Mouse (Mus musculus): ENCODE measurements at regions not wholly inside any gene's neighbourhood (a gene's known extent, or its start where the extent isn't known, plus 50 kb on each side); places are given as distances from the start of the nearest gene placed in this dataset.

DNA sequence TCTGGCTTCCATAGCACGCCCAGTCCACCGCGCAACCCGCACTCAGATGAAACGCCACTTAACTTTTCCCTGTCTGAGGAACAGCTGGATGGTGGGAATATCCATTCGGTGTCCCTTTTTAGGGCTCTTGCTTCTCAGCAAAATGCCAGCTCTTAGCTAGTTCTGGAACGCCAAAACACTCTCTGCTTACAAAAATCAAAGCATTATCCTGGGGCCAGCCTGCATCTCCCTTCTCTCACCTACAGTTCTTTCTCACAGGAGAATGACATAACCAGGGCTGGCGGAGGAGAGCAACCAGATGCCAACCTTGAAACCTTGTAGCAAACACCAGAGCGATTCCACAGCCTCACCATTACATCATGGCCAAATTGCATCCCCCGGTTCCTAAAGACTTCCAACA lies 236.4 kb upstream of the Kazn start:
- peak overlapping the region; percentile 36 for H3K4me3 ChIP-seq
- H3K9me3 ChIP-seq: no peaks in the 10 kb centered on the region
- DNase-seq (ENCODE audit: extremely low spot score, low spot score): no peak
- no peak overlapping the region for H3K27ac ChIP-seq
- H3K27me3 ChIP-seq (ENCODE audit: poor library complexity, severe bottlenecking): peaks cover 12% of the 10 kb centered on the region; the same call in 1 of the 2 replicates
- H3K36me3 ChIP-seq (replicated peaks): peaks cover 8% of the 10 kb centered on the region; the same call in 1 of the 2 replicates
- WGBS: 89% methylated on average over 10 of the region's 10 CpGs
- peaks cover 31% of the 10 kb centered on the region for H3K4me1 ChIP-seq

DNA sequence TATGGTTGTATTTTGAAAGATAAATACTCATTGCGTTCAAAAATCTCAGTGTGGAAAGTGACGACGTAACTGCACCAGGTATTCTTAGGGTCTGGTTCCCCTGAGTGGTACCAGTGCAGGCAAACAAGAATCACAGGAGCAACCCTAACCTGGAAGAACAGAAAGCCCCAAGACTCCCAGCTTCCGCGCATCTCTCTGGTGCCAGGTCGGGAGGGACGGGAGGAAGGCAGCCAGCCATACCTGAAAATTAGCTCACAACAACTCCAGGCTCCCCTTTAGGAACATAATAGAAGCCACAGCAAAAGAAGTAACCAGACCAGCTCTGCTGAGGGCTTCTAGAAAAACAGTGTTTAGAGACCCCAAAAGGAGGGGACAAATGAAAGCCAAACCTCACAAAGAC lies 235.4 kb upstream of the Kazn start:
- Histone ChIP-seq H3K9me3 (no peaks in the 10 kb centered on the region), H3K4me1 (peaks cover 34% of the 10 kb centered on the region), H3K4me3 (no peak overlapping the region), H3K27me3 (ENCODE audit: poor library complexity, severe bottlenecking) (peaks cover 12% of the 10 kb centered on the region; the same call in 1 of the 2 replicates), H3K27ac (no peak overlapping the region), H3K36me3 (replicated peaks) (peaks cover 8% of the 10 kb centered on the region; the same call in 1 of the 2 replicates)
- no peak for DNase-seq (ENCODE audit: extremely low spot score, low spot score)
- WGBS: 84% methylated on average over 7 of the region's 7 CpGs

DNA sequence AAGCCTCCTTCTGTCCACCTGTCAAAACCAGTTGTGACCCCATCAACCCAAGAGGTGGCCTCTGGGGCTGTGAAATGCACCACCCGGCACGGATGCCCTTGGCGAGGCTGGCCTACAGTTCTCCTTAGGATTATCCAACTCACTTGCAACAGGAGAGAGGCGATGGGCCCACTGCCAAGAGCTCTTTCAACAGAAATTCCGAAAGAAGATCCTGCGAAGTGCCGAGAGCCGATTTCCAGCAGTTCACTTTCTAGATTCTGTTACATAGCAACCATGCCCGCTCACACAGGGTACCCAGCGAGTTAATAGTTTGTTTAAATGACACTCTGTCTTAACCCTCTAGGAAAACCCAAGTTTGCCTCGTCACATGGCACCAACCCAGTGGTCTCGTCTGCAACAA lies 234.8 kb upstream of the Kazn start:
- no peak for DNase-seq (ENCODE audit: extremely low spot score, low spot score)
- Histone ChIP-seq H3K27ac (no peak overlapping the region), H3K27me3 (ENCODE audit: poor library complexity, severe bottlenecking) (peaks cover 12% of the 10 kb centered on the region; the same call in 1 of the 2 replicates), H3K4me1 (peaks cover 34% of the 10 kb centered on the region), H3K36me3 (replicated peaks) (peaks cover 8% of the 10 kb centered on the region; the same call in 1 of the 2 replicates), H3K9me3 (no peaks in the 10 kb centered on the region), H3K4me3 (no peak overlapping the region)
- WGBS: 87% methylated on average over 12 of the region's 12 CpGs

DNA sequence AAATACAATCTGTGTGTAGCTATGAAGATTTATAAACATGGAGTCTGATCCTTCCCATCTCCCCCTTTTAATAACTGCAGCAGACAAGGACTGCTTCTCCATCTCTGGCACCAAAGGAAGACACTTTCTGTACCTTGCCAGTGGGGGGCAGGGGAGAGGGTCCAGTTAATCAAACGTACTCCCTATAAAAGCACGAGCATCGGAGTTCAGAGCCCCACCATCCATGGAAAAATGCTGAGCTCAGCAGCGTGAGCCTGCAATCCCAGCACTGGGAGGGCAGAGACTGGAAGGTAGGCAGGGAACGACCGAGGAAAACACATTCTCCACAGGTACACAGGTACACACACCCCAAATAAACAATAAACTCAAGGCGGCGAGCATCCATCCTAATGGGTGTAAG lies 234.1 kb upstream of the Kazn start:
- H3K9me3 ChIP-seq: no peaks in the 10 kb centered on the region
- peaks cover 12% of the 10 kb centered on the region; the same call in 1 of the 2 replicates for H3K27me3 ChIP-seq (ENCODE audit: poor library complexity, severe bottlenecking)
- peaks cover 12% of the 10 kb centered on the region; the same call in 1 of the 2 replicates for H3K36me3 ChIP-seq (replicated peaks)
- DNase-seq (ENCODE audit: extremely low spot score, low spot score): no peak
- 84% methylated on average over 8 of the region's 8 CpGs for WGBS
- H3K4me3 ChIP-seq: no peak overlapping the region
- no peak overlapping the region for H3K27ac ChIP-seq
- peaks cover 34% of the 10 kb centered on the region for H3K4me1 ChIP-seq

DNA sequence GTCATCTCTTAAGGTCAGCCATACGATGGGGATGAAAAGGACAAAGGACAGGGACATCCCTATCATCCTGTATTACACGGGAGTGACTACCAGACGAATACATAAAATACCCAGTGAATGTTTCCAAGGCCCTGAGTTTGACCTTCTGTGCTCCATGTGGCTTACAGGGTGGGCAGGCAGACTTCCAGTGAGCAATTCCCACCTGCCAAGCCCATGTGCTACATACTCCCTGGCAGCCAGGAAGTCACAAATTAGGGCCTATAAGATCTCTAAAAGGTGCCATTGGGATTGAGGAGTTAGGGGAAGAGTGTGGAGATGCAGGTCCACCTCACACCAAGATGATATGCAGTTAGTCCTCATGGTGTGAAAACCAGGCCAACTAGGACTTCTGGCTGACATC lies 233.1 kb upstream of the Kazn start:
- WGBS: 91% methylated on average over 3 of the region's 3 CpGs
- Histone ChIP-seq H3K36me3 (replicated peaks) (peaks cover 14% of the 10 kb centered on the region; the same call in 1 of the 2 replicates), H3K27me3 (ENCODE audit: poor library complexity, severe bottlenecking) (peaks cover 12% of the 10 kb centered on the region; the same call in 1 of the 2 replicates), H3K9me3 (no peaks in the 10 kb centered on the region), H3K4me1 (peaks cover 37% of the 10 kb centered on the region), H3K27ac (no peak overlapping the region), H3K4me3 (no peak overlapping the region)
- DNase-seq (ENCODE audit: extremely low spot score, low spot score): no peak

DNA sequence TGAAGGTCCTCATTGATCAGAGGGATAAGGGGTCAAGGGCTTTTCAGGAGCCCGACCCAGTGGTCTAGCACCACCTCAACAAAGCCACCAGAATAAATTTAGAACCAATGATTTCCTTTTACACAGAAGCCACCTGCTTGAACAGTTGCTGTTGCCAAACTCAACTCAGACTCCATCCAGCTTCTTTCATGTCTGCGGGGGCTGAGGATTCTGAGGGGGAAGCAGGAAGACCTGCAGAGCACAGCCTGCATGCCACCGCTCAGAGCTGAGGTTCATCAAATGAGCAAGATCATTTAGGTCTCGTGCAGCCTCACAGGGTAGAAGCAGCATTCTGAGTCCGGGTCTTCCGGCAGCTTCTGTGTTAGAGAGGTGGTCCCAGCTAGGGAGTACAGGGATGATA lies 231.6 kb upstream of the Kazn start:
- 92% methylated on average over 6 of the region's 6 CpGs for WGBS
- H3K27me3 ChIP-seq (ENCODE audit: poor library complexity, severe bottlenecking): peaks cover 12% of the 10 kb centered on the region; the same call in 1 of the 2 replicates
- H3K27ac ChIP-seq: no peak overlapping the region
- DNase-seq (ENCODE audit: extremely low spot score, low spot score): no peak
- H3K4me1 ChIP-seq: peaks cover 35% of the 10 kb centered on the region
- no peak overlapping the region for H3K4me3 ChIP-seq
- no peaks in the 10 kb centered on the region for H3K9me3 ChIP-seq
- H3K36me3 ChIP-seq (replicated peaks): peaks cover 21% of the 10 kb centered on the region

DNA sequence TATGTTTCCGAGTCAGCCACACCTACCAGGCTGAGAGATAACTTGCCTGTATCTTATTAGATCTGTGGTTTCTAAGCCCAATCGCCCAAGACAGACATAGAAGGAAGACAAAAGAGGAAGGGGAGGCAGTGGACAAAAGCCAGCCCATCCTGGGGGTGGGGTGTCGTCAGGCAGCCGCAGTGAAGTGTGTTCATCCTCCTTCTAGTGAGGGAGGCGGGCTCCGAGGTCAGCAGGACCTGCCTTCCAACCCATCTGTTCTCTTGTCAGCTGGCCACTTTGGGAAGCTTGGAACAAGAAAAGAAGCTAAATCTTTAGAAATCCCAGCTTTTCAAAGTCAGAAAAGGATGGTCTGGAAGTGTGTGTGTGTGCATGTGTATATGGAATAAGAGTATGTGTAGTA lies 228.7 kb upstream of the Kazn start:
- 74% methylated on average over 6 of the region's 6 CpGs for WGBS
- Histone ChIP-seq H3K9me3 (no peaks in the 10 kb centered on the region), H3K27ac (no peak overlapping the region), H3K4me3 (no peak overlapping the region), H3K27me3 (ENCODE audit: poor library complexity, severe bottlenecking) (no peaks in the 10 kb centered on the region), H3K36me3 (replicated peaks) (peaks cover 39% of the 10 kb centered on the region), H3K4me1 (0 out of 2 replicates have a peak, but pooled peaks cover 7% of the 10 kb centered on the region)
- DNase-seq (ENCODE audit: extremely low spot score, low spot score): no peak

DNA sequence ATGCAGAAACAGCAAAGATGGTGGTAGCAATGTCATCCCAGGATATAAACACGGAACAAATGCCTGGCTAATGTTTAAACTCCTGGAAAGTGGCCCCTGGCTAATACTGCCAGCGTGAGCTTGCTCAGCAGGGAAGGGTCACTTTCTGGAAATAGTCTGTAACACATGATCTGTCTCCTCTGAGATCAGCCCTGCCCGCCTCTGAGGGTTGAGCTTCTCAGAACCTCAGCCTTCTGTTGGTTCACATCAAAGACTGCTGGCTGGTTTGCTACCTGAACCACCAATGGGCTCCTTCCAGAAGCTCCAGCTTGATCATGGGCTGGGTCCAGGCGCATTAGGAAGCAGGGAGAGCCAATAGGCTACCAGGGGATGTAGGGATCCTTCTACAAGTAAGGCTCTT lies 226.0 kb upstream of the Kazn start:
- H3K36me3 ChIP-seq (replicated peaks): peaks cover 32% of the 10 kb centered on the region
- WGBS: 86% methylated on average over 4 of the region's 4 CpGs
- H3K4me1 ChIP-seq: 0 out of 2 replicates have a peak, but pooled peaks cover 5% of the 10 kb centered on the region
- H3K27me3 ChIP-seq (ENCODE audit: poor library complexity, severe bottlenecking): no peaks in the 10 kb centered on the region
- H3K4me3 ChIP-seq: no peak overlapping the region
- no peak overlapping the region for H3K27ac ChIP-seq
- no peaks in the 10 kb centered on the region for H3K9me3 ChIP-seq
- no peak for DNase-seq (ENCODE audit: extremely low spot score, low spot score)

DNA sequence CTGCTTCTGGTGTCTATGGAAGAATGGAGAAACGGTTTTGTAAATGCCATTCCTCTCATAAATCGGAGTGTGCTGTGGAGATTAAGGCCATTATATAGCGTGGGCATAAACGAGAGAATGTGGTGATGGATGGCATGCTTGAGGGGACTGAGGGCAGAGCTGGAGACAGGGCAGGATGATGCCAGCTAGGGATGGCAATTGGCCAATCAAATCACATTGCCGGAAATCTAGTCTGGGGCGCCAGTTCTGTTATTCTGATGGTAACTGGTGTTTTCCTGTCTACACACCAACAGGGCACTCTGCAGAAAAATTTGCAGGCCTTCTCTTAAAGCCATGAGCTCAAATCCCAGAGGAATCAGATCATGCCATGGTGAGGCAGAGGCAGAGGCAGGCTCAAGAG lies 224.9 kb upstream of the Kazn start:
- Histone ChIP-seq H3K27me3 (ENCODE audit: poor library complexity, severe bottlenecking) (no peaks in the 10 kb centered on the region), H3K27ac (no peak overlapping the region), H3K4me1 (0 out of 2 replicates have a peak, but pooled peaks cover 2% of the 10 kb centered on the region), H3K4me3 (no peak overlapping the region), H3K36me3 (replicated peaks) (peaks cover 39% of the 10 kb centered on the region), H3K9me3 (no peaks in the 10 kb centered on the region)
- WGBS: 96% methylated on average over 6 of the region's 6 CpGs
- no peak for DNase-seq (ENCODE audit: extremely low spot score, low spot score)

DNA sequence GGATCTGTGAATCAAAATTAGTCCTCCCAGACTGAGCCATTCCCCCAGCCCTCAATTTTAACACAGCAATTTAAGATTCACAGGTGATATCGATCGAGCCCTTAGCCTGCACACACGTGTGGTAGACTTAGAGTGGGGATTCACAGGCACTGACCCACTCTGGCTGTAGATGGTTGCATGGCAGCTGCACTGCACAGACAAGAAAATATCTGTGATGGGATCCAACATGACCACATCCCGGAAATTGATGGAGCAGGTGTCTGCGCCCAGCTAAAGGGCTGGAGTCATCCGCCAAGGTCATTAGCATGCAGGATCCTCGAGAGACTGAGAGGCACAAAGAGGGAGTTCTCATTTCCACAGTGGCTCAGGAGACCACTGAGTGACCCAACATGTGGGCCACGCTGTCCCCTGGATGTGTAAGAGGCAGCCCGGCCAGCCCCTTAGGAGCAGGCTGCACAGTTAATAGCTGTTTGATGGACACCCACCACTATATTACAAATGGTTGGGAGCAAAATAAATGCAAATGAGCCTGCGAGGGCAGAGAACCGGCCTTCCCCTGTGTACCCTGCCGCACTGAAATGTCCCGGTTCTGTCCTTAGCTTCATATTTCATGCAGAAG lies 221.4 kb upstream of the Kazn start:
- Histone ChIP-seq H3K4me1 (peaks cover under 1% of the 10 kb centered on the region; the same call in 1 of the 2 replicates), H3K9me3 (peaks cover 6% of the 10 kb centered on the region; the same call in 1 of the 2 replicates), H3K4me3 (no peak overlapping the region), H3K27me3 (ENCODE audit: poor library complexity, severe bottlenecking) (no peaks in the 10 kb centered on the region), H3K36me3 (replicated peaks) (peaks cover 40% of the 10 kb centered on the region), H3K27ac (no peak overlapping the region)
- WGBS: 88% methylated on average over 13 of the region's 13 CpGs
- DNase-seq (ENCODE audit: extremely low spot score, low spot score): no peak

DNA sequence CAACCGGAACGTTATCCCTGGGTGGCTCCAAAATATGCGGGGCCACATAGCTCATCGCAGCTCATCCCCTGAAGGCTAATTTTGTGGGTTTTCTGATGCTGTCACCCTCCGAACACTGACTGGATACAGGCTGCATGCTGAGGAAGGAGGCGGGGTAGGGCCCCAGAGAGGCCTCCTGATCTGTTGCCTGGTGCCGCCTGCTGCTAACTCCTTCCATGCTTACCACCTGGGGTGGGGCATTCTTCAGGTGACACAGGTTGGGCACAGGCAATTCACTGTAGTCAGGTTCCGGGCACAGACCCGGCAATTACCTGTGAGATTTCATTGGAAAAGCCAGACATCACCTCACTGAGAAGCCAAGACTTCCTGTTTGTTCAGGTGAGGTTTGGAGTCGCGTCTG lies 213.4 kb upstream of the Kazn start:
- Histone ChIP-seq H3K9me3 (no peaks in the 10 kb centered on the region), H3K4me3 (peak overlapping the region; percentile 14; the same call in 1 of the 2 replicates), H3K4me1 (peaks cover 51% of the 10 kb centered on the region), H3K27ac (peak overlapping the region; percentile 66; the same call in 1 of the 2 replicates), H3K27me3 (ENCODE audit: poor library complexity, severe bottlenecking) (peaks cover 15% of the 10 kb centered on the region), H3K36me3 (replicated peaks) (0 out of 2 replicates have a peak, but pooled peaks cover 1% of the 10 kb centered on the region)
- no peak for DNase-seq (ENCODE audit: extremely low spot score, low spot score)
- WGBS: 17% methylated on average over 11 of the region's 11 CpGs

DNA sequence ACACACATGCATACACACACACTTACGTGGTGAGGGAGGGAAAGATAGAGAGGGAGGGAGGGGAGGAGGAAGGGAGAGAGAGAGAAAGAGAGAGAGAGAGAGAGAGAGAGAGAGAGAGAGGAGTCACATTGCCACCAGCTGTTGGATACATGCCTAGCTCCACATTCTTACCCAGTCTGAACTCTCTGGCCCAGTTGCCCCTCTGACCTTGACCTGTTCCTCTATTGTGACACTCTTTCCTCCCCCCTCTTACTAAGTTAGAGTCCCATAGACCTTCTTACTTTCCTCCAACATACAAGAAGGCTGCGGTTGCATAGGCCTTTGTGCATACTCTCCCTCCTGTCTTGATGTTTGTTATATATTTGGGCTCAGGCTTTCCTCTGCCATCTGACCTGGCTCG lies 211.7 kb upstream of the Kazn start:
- Histone ChIP-seq H3K27ac (peak overlapping the region; percentile 60; the same call in 1 of the 2 replicates), H3K4me1 (peaks cover 54% of the 10 kb centered on the region), H3K27me3 (ENCODE audit: poor library complexity, severe bottlenecking) (peaks cover 15% of the 10 kb centered on the region), H3K9me3 (no peaks in the 10 kb centered on the region), H3K36me3 (replicated peaks) (no peaks in the 10 kb centered on the region), H3K4me3 (no peak overlapping the region)
- DNase-seq (ENCODE audit: extremely low spot score, low spot score): no peak
- 82% methylated on average over 3 of the region's 3 CpGs for WGBS

DNA sequence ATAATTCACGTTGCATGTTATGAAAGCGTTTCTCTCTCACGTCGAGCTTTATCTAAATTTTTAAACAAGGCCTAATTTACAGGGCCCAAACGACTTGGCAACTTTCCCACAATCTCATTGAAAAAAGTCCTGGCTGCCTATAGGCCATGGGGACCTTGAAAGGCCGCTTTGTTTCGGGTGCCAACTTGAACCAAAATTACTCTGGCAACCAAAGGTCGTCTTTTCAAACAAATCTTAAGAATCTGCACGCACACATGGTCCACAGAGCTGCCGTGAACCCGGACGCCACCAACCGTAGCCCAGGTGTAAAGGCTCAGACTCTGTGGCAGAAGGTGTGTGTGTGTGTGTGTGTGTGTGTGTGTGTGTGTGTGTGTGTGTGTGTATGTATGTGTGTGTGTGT lies 210.5 kb upstream of the Kazn start:
- Histone ChIP-seq H3K4me3 (no peak overlapping the region), H3K9me3 (no peaks in the 10 kb centered on the region), H3K27ac (peak overlapping the region; percentile 72), H3K36me3 (replicated peaks) (no peaks in the 10 kb centered on the region), H3K27me3 (ENCODE audit: poor library complexity, severe bottlenecking) (peaks cover 14% of the 10 kb centered on the region), H3K4me1 (peaks cover 50% of the 10 kb centered on the region)
- DNase-seq (ENCODE audit: extremely low spot score, low spot score): no peak
- 78% methylated on average over 13 of the region's 13 CpGs for WGBS

All from forebrain, embryonic 10.5 days (tissue).